Mouse (Mus musculus): ENCODE data around the gene Myom1.

Myom1 gene

DNA sequence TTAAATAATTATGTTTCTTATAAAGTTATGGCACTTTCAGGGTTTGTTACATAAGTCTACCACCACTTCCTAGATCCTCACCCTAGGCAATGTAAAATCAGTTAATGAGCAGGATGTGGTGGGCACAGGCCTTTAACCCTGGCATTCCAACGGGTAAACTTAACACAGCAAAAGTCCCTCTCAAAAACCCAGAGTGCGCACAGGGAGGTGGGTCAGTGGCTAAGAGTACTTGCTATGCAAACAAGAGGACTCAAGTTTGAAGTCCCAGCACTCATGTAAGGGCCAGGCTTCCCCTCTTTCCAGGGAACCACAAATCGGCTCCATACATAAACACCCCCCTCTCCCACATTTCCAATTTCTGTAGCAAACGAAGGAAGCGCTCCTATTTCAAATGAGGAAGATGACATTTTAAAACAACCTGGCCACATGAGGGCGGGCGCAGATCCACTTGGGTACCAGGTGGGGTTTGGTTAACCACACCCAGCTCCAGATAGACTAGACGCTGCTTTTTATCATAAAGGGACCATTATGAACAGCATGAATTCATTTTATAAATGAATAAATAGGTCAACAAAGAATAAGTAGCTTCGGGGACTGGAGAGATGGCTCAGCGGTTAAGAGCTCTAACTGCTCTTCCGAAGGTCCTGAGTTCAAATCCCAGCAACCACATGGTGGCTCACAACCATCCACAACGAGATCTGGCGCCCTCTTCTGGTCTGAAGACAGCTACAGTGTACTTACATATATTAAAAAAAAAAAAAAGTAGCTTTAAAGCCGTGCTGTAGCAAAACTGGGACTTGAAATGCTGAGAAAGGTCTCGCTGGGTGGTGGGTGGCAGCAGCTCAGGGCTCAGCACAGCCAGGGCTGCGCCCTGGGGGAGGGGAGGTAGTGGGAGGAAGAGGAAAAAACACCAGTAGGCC is 10.5 kb upstream of the Myom1 start:
- DNase-seq: no peak

DNA sequence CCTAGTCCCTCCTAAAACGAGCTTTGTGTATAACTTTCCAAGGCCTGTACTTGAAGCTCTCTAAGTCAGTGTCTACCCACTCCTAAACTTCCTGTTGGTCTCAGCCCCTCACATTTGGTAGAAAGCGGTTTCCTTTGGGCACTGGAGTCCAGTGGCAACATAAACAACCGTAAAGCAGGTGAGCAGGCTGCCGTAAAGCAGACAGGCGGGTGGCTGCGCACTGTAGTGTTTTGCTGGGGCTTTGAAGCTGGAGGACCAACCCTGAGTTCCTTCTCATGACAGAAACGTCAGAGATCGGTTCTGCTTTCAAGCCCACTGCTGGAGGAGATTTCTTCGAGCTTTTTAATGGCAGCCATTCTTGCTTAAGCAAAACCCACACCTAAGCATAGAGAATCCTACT is 9.8 kb upstream of the Myom1 start:
- no peak for DNase-seq

DNA sequence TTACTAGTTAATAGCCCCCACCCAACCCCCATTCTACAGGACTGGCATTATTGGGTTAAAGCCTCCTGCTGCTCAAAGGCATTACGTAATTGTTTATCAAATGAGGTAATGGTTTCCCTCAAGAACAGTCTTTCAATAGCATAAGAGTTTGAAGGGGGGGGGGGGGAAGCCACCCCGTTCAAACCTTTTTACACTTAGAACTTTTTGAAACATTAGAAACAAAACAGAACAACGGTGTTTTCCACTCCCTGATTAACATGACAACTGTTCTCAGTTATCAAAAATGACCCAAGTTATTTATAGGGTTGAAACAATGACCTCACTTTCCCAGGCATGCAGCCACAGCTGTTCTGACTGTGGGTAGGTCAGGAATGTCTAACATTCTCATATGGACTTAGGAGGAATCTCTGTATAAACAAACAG is 9.0 kb upstream of the Myom1 start:
- no peak for DNase-seq

DNA sequence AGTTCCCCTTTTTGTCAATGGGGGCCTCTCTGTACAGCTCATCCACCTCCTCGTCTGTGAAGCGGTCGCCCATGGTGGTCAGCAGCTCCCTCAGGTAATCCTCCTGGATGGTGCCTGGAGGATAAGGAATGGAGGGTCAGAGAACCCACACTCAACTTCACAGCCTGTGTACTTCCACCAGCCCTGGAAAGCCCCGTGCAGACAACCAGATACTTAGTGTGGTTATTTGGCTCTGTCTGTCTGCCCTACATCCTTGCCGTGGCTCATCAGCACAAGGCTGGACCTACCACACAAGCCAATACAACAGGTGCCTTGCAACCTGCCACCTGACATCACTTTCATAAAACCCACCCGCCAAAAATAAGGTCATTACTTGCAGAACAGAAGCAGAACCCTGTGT is 7.8 kb upstream of the Myom1 start:
- DNase-seq: no peak

DNA sequence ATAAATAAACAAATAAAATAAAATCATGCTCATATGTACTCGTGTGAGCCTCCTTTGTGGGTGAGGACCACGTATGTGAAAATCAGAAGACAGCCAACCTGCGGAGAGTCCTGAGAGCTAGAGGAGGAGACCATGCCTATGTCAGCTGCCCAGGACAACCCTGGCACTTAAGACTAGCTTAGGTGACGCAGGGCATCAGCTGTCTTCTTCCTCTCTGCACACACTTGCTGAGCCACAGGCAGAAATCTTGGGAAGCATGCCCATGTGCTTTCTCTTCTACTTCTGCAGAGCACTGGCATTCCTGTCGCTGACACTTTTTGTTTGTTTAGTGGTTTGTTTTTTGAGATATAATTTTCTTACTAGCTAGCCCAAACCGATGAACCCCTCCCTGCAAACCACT is 6.9 kb upstream of the Myom1 start:
- DNase-seq: no peak

DNA sequence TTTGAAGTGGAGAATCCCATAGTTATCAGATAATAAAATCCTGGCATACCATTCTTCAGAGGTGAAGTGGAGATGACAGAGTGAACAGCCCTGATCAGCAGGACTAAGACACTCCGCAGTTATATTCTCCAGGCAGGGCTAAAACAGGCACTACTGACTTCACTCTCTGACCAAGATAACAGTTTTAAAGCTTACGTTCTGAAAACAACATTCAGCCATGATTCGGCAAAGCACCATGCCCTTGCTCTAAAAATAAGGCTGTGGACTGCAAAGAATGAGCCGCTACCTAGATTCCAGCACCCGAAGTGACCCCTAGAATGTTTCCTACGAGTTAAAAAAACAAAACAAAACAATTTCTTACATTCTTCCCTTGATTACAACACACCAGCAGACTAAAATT is 4.6 kb upstream of the Myom1 start:
- no peak for DNase-seq

DNA sequence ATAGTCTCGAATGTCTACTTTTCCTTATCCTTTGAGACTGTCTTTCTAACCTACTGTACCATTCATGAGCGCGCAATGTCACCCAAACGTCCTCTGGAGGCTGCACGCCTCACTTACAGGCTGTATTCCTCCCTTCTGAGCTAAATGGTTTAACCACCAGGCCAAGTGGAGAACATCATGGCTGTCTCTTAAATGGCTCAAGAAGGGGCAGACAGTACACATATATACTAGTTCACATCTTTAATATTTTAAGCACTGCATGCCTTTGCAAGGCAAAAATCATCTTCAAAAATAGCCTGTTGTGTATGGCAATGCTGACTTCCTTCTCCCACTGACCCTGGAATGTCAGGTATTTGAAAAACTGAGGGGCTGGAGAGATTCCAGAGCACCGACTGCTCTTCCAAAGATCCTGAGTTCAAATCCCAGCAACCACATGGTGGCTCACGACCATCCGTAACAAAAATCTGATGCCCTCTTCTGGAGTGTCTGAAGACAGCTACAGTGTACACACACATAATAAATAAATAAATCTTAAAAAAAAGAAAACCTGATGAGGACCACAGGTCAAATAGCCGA is 3.9 kb upstream of the Myom1 start:
- no peak for DNase-seq

DNA sequence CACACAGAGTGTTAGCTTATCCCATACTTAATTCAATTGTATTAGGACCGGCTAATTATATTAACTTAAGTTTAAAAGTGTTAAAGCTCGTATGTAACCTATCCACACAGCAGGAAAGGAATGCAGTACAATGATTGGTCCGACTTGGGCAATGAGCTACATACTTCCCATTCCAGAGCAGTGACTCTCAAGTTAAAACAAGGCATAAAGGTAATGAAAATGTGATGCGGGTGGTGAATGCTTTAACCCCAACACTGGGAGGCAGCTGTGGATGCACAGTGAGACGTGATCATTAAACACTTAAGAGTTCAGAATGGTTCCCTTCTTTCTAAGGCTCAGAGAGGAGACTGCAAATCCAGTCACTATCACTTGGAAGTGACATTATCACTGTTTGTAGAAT is 3.2 kb upstream of the Myom1 start:
- no peak for DNase-seq

DNA sequence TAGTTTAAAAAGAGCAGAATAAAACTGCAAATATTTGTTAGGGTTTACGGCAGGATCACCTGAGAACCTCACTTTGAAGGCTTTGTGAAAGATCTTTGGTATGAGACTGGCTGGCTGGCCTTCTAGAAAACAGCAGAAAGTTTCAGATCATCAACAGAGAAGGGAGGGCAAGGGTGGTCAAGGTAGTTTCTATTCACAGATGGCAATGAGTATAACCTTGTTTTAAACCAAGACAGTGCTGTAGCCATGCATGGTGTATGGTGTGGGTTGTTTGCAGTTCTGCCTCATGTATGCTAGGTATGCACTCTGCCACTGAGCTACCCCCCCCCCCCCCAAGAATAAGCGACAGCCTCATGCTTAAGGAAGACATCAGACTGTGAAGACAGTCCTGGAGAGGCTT is 2.2 kb upstream of the Myom1 start:
- DNase-seq: no peak

DNA sequence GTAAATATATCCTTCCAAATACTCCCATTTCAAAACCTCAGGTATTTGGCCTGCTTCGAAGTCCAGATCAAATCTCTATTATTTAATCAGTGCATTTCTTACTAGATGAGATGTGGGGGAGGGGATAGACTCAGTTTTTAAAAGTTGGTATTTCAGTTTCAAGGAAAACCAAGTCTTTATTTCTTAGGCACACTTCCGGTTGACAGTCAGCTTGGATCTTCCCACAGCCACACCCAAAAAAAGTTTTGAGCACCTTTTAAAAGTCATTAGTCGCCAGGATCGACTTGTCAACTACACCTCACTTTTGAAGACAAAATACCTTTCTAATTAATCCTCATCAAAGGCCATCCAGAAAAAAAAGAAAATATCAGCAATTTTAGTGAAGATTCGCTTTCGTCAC is 1.4 kb upstream of the Myom1 start:
- no peak for DNase-seq

DNA sequence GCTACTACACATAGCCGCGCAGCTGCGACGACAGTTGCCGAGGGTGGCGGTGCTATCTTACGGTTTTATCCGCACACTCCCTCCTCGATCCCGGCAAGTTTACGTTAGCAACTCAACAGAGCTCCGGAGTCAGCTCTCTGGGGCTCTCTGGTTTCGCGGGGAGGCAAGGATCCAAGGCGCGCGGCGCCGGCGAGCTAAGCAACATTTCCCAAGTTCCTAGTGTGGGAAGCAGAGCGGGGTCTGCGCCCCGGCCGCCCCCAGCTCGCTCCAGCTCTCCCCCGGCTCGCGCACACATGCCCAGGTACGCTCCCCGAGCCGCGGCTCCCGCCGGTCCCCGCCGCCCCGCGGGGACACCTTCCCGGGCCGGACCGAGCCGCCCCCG is 743 bp upstream of the Myom1 start:
- no peak for DNase-seq

DNA sequence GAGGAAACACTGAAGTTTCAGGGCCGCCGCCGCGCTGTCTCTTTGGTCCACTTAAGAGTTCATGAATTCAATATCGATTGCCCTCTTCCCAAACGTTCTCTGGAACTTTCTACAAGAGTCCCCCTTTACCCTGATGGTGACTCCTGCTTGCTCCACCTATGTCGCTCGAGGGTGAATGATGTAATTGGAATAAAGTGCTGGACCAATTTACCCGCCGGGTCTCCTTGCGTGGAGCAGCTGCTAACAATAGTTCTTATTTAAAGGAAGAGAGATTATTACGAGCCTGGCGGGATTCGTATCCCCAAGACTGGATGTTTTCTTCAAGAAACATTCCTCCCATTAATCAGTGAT is 286 bp downstream of the Myom1 start, which contains the start of gene Myl12a:
TSS of gene Myl12a (minus strand) at position 135 of the 351 bp plus-strand sequence.
- no peak for DNase-seq

DNA sequence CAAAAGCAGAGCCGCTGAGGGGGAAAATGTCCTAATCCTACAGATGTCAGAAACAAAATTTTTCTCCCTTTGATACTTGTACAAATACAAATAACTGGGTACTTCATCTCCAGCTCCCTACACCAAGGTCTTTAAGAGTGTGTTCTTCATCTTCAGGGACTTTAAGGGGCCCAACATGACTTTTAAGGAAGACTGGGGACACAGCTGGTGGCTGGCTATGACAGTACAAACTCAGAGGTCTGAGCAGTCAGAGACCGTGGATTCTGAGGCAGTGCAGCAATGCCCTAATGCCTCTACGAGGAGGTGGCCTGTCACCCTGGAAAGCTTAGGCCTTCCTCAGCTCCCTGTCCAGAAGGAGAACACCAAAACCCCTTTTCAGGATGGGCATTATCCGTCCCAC is 679 bp downstream of the Myom1 start:
- no peak for DNase-seq

DNA sequence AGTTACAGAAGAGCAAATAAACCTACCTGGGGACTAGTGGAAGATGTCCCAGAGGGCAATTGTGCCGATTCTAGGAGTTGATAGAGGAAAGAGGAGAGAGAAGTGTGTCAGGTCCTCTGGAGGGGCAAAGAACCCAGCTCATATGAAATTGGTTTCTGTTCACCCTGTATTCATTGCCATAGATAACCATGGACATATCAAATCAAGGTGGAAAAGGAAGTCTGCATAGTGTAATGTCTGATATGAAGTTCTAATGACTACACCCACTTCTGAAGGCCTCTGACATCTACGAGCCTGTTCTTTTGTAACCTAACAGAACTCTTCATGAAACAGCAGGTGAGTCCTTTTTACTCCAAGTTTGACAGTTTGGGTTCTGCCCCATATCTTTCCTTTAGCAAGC is 1.3 kb downstream of the Myom1 start:
- DNase-seq: no peak

DNA sequence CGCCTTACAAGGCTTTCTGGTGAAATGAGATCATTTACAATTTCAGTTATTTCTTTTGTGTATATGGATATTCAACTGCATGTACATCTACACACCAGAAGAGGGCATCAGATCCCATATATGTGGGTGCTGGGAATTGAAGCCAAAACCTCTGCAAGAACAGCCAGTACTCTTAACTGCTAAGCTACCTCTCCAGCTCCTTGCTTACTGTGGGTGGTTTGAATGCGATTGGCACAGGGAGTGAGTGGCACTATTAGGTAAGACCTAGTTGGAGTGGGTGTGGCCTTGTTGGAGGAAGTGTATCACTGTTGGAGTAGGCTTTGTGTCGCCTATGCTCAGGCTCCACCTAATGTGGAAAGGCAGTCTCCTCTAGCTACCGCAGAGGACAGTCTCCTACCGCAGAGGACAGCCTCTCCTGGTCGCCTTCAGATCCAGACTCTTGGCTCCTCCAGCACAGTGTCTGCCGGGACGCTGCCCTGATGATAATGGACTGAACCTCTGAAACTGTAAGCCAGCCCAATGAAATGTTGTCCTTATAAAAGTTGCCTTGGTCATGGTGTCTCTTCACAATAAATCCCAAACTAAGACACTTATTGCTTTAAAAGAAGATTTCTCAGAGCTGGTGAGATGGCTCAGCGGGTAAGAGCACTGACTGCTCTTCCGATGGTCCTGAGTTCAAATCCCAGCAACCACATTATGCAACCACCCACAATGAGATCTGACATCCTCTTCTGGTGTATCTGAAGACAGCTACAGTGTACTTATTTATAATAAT is 1.9 kb downstream of the Myom1 start:
- no peak for DNase-seq

DNA sequence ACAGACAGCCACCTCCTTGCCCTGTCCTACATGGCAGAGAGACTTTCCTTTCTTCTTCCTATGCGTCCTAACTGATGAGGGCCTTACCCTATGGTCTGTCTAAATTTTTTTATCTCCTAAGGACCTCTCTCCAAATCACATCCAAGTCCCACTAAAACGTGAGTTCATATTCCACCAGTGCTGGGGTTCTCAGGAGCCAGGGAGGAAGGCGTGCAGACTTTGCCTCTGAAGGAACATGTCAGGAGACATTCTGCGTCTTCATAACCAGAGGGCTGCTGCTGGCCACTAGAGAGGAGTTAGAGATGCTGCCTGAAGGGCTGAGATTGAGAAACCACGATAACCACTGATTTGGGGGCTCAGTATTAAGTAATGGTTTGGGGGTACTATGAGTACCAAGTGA is 4.5 kb downstream of the Myom1 start:
- no peak for DNase-seq

DNA sequence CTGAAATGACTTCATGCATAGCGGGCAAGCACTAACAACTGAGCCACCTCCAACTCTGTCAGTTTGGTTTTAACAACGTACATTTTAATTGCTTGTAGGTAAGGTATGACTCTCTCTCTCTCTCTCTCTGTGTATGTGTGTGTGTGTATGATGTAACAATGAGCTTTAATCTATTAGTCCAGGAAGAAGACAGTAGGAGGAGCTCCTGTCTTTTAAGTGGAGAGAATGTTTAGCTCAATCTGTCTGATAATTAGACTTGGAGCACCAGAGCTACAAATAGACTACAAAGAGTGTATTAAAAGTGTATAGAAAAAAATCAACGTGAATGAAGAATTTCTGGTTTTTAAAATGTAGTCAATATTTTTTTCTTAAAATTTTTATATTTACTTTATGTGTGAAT is 6.2 kb downstream of the Myom1 start:
- no peak for DNase-seq

DNA sequence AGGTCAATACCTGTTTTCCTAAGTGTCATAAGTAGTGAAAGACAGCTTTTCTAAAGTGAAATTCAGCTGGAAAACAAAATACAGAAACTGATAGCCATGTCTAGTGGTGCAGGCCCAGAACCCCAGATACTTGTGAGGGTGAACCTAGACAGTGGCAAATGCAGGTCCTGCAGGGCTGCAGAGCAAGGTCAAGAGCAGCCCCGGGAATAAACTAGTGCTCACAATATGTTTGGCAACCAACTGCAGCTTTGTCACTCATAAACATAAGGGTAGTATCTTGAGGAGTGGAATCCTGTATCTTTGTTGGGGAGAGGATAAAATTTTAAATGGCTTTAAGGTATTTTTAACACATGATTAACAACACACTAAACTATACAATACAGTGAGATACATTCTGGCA is 7.3 kb downstream of the Myom1 start:
- no peak for DNase-seq

DNA sequence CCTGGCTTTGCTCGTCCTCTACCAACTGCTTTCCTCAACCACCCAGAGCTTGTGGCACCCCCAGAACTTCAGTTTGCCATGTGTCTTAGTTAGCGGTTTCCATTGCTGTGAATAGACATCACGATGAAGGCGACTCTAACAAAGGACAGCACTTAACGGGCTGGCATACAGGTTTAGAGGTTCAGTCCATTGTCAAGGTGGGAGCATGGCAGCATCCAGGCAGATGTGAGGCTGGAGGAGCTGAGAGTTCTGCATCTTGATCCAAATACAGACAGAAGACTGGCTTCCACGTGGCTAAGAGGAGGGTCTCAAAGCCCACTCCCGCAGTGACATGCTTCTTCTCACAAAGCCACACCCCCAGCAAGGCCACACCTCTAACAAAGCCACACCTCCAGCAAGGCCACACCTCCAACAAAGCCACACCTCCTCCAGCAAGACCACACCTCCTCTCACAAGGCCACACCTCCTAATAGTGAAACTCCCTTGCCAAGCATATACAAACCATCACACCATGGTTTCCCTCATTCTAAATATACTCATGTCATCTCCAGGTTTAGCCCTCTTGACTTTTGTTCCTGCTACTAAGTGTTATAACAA is 8.3 kb downstream of the Myom1 start:
- DNase-seq: no peak

DNA sequence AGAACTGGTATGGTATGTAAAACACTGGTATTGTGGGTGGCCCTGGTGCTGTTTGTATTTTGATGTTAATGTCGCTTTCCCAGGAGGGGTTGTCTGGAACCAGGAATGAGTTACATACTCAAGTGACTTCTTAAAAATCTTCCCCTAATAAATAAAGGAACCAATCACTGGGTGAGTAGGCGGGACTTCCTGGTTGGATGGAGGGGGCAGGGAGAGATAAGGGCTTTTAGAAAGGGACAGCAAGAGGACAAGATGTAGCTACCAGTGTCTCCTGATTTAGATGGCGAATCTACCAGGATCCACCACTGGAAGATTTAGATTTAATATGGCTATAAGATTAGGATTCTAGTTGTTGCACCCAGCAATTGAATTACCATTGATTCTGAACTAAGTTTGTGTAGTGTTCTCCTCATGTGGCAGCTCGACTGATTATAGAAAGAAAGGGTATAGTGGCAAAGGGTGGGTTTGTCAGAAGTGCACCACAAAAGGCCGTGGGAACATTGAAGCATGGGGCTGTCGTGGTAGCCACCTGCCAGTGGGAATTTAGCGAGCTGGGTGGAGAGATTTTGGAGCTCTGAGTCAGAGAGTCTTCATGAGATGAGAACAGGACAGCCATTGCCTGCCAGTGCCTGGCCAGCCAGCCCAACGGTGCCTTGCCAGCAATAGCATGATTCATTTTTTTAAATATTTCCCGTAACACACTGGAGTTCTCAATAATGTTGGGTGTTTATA is 9.7 kb downstream of the Myom1 start:
- DNase-seq: no peak

DNA sequence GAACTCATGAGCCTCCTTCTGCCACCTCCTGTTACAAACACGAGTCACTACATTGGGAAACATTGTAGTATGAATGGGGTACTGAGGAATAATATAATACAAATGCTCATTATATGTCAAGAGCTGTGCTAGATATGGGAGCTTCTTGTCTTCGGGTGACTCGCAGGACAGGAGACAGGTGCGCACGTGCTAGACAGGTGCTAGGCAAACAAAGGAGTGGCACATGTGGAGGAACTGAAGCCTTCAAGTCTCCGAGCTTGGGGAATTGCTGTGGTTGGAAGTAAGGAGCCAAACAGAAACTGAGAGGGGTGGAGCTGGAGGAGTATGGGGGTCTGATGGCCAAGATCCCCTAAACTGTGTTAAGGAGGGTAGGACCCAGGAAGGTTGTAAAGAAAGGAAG is 10.7 kb downstream of the Myom1 start:
- DNase-seq: no peak

DNA sequence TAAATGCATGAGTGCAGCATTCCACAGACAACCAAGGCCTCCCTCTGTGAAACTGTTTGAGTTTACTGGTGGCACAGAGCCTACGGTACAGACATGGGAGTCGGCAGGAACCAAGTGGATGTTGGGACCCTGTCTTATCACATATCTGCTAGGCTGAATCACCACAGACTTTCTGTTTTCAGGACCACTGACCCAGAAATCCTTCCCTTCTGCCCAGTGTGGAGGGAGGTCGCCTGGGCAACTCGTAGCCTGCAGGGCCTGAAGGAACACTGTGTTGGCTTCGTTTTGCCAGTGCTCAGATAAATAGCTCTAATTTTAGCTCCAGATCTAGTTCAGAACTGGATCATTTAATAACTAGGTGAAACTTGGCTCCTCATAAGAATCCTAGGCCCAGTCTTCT is 12.5 kb downstream of the Myom1 start:
- no peak for DNase-seq

DNA sequence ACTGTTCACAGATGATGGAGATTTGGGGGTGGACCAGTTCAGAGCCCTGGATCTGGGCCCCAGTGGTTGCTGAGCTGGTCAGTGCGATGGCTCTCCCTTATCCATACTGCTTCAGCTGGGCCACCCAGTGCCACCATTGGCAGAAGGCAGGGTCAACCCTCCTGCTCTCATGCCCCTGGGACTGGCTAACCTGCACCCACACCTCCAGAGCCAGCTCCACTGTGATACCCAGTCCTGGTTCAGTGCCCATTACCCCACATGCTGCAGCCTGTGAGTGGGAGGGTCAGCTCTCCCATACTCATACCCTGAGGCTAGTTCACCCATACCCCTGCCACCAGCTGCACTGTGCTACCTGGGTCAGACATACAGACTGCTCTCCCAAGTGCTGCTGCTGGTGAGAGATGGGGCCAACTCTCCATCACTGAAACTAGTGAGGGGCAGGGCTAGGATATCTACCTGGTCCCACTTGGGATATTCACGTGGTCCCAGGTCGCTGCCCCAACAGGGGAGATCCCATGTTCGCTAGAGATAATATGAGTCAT is 15.1 kb downstream of the Myom1 start:
- DNase-seq: no peak
